Mouse (Mus musculus): ENCODE results near the gene Narfl. TPM values are rescaled to one million over a fixed set of nuclear protein-coding genes. Genes with fewer than 3 reads are reported as not detected.
A peak's percentile ranks its signal among the peaks of the same experiment; 100 is the strongest.
"Not testable (repeated sequence)": the region's sequence is repeated elsewhere in the genome, so short reads cannot be mapped to it uniquely, and the experiment has no call there.

The Narfl gene
- 10 to 100 TPM; 31.0 to 31.2 TPM for total RNA-seq (2021)
- polyA plus RNA-seq (2012; rRNA removed) = 18.9 and 22.1 TPM in 2 replicates
- long read RNA-seq, transcript Narfl-201 (11 exons, 2,555 nt) = major isoform, 60 of 73 reads
- long read RNA-seq, partial matches to known transcripts = 1 of 73 reads
- long read RNA-seq, other reads (novel, unspliced or antisense) = 11 of 73 reads

GRCm38 (mm10) chr17:25773549-25774120, at the start of gene Narfl:
Narfl (plus strand) TSS chr17:25773776.
- peak; percentile 97 for DNase-seq

- no peak for DNase-seq
Observed at GRCm38 (mm10) chr17:25723919-25724318, 49.7 kb upstream of the Narfl start.

DNA sequence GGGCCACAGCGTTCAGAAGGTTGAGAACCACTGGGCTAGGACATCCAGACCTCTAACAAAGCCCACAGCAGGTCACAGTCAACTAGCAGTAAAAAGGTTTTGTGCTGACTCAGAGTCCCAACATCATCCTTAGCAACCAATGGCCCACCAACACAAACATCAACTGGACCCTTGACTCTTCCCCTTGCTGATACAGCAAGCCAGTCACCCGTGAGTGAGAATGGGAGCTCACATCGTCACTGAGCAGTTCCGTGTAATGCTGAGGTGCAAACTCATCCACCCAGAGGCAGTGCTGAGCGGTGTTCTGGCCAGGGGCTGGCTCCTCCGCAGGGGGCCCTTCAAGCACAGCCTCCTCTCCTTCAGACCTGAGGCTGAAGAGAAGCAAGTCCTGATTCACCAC, 48.3 kb upstream of the Narfl start:
- DNase-seq = no peak

GRCm38 (mm10) chr17:25727265-25728008, 46.1 kb upstream of the Narfl start, which contains the start of the genes Chtf18 and Rpusd1:
Chtf18 (minus strand) TSS chr17:25727419.
Rpusd1 (plus strand) TSS chr17:25727670.
- DNase-seq = peak; percentile 99

- no peak for DNase-seq
Observed at GRCm38 (mm10) chr17:25728009-25728270, 45.6 kb upstream of the Narfl start.

DNA sequence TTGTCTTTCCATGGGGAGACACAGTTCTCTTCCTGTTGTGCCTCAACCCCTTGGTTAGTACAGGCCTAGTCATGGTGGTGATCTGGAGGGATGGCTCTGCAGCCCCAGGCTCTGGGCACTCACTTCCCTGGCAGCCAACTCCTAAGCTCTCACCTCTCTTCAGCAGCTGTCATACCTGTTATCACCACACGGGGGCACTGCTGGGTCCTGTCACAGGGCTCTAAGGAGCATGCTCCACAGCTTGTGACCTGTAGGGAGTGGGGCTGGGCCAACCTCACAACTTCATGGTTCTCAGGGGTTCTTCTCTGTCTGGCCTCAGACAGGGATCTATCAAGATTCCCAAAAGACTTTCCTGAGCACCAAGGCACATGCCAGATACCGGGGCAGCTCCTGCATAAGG, 41.5 kb upstream of the Narfl start:
- DNase-seq = peak; percentile 85

- peak; percentile 53 for DNase-seq
Observed at GRCm38 (mm10) chr17:25735246-25735645, 38.3 kb upstream of the Narfl start.

- DNase-seq = no peak
Observed at GRCm38 (mm10) chr17:25735745-25736144, 37.8 kb upstream of the Narfl start, which contains the start of gene Mslnl. Mslnl (plus strand) TSS chr17:25736042.

GRCm38 (mm10) chr17:25738861-25739260, 34.7 kb upstream of the Narfl start:
- no peak for DNase-seq

DNA sequence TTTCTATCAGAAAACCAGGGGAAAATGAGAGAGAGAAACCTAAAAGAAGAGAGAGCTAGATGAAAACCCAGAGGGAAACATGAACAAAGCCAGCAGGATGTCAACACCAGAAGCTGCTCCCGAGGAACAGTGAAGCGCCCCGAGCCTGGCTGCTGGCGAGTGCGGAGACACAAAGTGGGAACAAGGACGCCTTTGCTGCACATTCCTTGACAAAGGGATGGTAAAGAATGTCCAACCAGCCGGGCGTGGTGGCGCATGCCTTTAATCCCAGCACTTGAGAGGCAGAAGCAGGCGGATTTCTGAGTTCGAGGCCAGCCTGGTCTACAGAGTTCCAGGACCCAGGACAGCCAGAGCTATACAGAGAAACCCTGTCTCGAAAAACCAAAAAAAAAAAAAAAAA, 32.1 kb upstream of the Narfl start:
- not testable (repeated sequence) for DNase-seq

GRCm38 (mm10) chr17:25743831-25744230, 29.7 kb upstream of the Narfl start:
- peak; percentile 84 for DNase-seq

DNA sequence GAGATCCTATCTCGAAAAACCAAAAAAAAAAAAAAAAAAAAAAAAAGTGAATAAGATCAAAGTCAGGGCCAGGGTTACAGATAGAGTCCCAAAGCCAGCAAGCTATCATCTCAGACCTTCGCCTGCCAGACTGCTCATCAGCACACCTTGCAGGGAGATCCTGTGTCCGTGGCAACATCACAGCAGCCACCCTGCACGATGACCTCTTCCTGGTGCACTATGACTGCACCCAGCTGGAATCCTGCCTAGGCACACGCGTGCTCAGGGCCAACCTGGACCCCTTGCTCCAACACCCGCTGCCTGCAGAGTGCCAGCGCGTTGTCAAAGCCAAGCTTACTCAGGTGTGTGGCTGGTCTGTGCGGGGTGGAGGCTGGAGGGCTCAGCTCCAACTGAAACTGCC, 29.3 kb upstream of the Narfl start:
- DNase-seq = peak; percentile 50

DNA sequence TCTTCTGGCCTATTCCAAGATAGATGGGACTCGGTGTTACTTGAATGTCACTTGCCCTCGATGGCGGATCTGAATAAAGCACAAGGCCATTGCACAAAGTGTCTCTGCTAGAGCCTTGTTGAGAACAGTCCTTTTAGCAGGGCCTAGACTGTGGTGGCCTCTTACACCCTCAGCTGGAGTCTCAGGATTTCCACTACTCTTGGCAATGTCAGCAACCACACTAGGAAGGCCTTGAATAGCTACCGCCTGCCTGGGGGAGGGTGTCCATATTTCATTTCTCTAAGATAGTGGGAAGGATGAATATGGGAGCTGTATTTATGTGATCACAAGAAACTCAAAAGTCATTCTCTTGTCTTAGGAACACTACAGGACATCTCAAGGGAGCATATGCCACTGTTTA, 25.3 kb upstream of the Narfl start:
- DNase-seq = peak; percentile 62

- no peak for DNase-seq
Observed at GRCm38 (mm10) chr17:25749314-25749713, 24.3 kb upstream of the Narfl start.

DNA sequence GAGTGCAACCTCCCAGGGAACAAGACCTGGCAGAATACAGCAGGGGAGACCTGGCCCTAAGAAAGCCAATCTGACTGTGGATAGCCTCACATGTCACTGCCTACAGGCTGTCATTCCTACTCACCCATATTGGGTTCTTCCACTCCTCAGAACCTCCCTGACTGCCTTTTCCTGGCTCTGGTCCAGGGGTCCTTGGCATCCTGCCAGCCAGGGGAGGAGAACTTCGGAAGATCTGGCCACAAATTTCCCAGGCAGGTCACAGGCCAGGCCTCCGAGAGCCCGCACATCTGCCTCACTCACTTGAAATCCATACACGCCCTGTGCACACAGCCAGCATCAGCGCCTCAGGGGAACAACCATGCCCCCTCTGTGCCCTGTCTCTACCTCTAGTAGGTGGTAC, 22.1 kb upstream of the Narfl start:
- peak; percentile 82 for DNase-seq

DNA sequence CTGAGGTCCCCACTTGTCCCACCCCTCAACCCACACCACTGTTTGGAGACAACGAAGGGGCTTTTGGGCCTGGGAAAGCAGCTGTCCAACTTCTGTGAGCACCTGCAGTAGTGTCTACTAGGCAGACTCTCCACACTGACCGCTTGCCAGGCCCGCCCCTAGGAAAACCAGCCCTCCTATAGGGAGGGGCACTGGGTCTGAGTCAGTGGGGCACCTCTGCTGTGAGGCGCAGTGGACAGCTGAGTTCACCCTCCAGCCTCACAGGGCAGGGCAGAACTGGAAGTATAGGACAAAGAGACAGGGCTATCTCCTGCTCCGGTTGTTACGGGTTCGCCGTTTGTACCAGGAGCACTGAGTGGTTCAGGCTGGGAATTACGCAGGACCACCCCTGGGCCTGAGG, 19.3 kb upstream of the Narfl start, which contains the start of gene Msln:
Msln (minus strand) TSS at position 138 of the 400 bp plus-strand sequence.
- DNase-seq = no peak

- DNase-seq = no peak
Observed at GRCm38 (mm10) chr17:25755086-25755485, 18.5 kb upstream of the Narfl start.

DNA sequence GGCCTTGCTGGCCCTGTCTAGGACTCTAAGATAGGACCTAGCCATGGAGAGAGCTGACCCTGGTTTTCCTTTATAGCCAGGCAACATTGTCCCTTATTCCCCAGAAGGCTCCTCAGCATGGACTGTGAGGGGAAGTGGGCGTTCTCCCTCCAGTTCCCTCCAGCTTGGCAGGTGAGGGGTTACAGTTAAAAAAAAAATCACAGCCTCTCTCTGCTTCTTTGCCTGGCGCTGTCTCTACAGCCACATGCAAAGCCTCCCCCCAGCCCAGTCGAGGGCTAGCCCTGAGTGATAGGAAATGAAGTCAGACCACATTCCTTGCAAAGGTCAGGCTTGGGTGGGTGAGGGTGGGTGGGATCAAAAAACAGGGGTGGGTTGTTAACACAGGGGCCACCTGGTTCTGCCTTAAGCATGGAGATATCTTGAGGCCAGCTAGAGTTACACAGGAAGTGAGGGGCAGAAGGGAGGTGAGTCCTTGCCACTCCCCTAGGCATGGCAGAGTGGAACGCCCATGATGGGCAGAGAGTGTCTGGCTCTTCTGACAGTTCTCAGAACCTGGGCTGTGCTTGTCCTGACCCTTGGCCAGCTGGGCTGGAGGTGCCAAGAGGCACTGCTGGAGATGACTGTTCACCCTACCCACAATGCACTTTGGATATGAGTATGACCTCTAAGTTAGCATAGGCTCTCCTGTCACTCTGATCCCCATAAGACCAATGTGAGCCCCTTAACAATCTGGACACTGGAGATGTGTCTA, 17.8 kb upstream of the Narfl start:
- no peak for DNase-seq

GRCm38 (mm10) chr17:25756378-25757242, 17.0 kb upstream of the Narfl start:
- no peak for DNase-seq

GRCm38 (mm10) chr17:25757691-25758090, 15.9 kb upstream of the Narfl start:
- DNase-seq = no peak

- DNase-seq = no peak
Observed at GRCm38 (mm10) chr17:25760148-25760547, 13.4 kb upstream of the Narfl start.

DNA sequence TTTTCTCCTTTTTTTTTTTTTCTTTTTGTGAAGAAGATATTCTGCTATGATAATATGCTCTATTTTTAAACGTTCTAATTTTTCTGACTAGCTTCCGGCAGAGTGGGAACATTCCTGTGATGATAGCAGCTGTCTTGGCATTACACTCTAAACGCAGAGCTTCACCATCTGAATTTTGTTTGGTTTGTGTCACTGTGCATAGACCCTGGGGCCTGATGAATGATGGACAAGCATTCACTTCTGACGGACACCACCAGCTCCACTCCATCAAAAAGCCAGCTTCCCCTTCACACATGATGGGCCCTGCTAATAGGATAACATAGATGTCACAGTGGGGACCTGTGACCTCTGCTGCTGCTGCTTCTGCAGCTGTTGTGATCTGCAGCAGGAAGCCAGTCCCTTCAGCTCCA, 12.0 kb upstream of the Narfl start:
- DNase-seq = no peak
